Mouse (Mus musculus): Measurements from ENCODE around the gene Cdkal1. TPM values are rescaled to one million over a fixed set of nuclear protein-coding genes. Genes with fewer than 3 reads are reported as not detected.

Gene Cdkal1
- polyA plus RNA-seq, 1 experiment from 2014 or later: 21.6 TPM

DNA sequence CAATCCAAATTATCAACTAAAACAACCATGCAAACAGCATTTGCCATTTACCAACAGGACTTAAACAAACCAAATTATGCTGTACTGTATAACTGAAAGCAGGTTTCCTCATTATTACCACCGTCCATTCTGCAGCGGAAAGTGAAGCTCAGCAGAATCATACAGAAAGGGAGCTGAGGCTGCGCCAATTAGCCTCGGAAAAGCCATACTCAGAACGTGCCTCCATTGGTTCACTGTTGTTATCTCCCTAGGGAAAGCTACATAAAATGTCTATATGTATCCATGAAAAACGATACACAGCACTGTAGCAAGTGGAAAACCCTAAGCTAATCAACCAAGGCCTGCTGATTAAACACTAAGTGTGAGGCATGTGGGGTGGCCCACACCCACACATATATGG is 130.6 kb downstream of the Cdkal1 start:
- 59% methylated on average over 6 of the region's 6 CpGs for WGBS
- no peak overlapping the region for H3K4me3 ChIP-seq
- ATAC-seq (ENCODE audit: low read depth): no peak
- no peaks in the 10 kb centered on the region for H3K36me3 ChIP-seq
- no peak overlapping the region for H3K27ac ChIP-seq (replicated peaks)
- no peaks in the 10 kb centered on the region for H3K9me3 ChIP-seq
- H3K27me3 ChIP-seq: no peaks in the 10 kb centered on the region
- H3K4me1 ChIP-seq (replicated peaks): no peaks in the 10 kb centered on the region
- no peak overlapping the region for H3K9ac ChIP-seq
- no peak overlapping the region for H3K4me2 ChIP-seq

- no peaks in the 10 kb centered on the region for H3K9me3 ChIP-seq
- no peak for ATAC-seq (ENCODE audit: low read depth)
- no peak overlapping the region for H3K4me3 ChIP-seq
- no peak overlapping the region for H3K4me2 ChIP-seq
- no peak overlapping the region for H3K9ac ChIP-seq
- H3K36me3 ChIP-seq: no peaks in the 10 kb centered on the region
- H3K27me3 ChIP-seq: no peaks in the 10 kb centered on the region
- WGBS: 39% methylated on average over 1 of the region's 1 CpGs
- no peaks in the 10 kb centered on the region for H3K4me1 ChIP-seq (replicated peaks)
- no peak overlapping the region for H3K27ac ChIP-seq (replicated peaks)
Measured at GRCm38 (mm10) chr13:29723150-29723549, 132.3 kb downstream of the Cdkal1 start.

GRCm38 (mm10) chr13:29721206-29721605 is 134.3 kb downstream of the Cdkal1 start:
- Histone ChIP-seq H3K4me1 (replicated peaks) (no peaks in the 10 kb centered on the region), H3K9me3 (no peaks in the 10 kb centered on the region), H3K4me3 (no peak overlapping the region), H3K9ac (no peak overlapping the region), H3K4me2 (no peak overlapping the region), H3K27ac (replicated peaks) (no peak overlapping the region), H3K27me3 (no peaks in the 10 kb centered on the region), H3K36me3 (no peaks in the 10 kb centered on the region)
- no peak for ATAC-seq (ENCODE audit: low read depth)
- WGBS: 91% methylated on average over 5 of the region's 5 CpGs

DNA sequence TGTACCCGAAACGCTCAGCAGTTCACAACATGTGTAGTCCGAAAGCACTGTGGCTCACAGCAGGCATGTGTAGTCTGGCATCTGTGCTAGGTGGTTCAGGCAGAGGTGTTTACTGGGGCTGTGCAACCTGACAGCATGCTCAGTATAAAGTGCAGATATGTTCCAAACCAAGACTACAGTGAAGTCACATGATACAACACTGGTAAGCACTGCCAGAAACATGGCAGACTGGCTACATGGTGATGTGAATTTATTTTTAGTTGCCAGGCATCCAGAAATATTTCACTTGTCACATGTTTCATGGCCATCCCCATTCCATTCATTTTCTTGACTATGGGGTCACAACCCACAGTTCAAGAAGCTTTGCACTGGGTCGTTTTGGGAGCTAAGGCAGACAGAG is 138.9 kb downstream of the Cdkal1 start:
- no peak for ATAC-seq (ENCODE audit: low read depth)
- Histone ChIP-seq H3K4me2 (no peak overlapping the region), H3K36me3 (no peaks in the 10 kb centered on the region), H3K9ac (no peak overlapping the region), H3K4me3 (no peak overlapping the region), H3K4me1 (replicated peaks) (peaks cover 11% of the 10 kb centered on the region), H3K27ac (replicated peaks) (no peak overlapping the region), H3K27me3 (no peaks in the 10 kb centered on the region), H3K9me3 (no peaks in the 10 kb centered on the region)
- 70% methylated on average over 4 of the region's 4 CpGs for WGBS

GRCm38 (mm10) chr13:29715241-29715841 is 140.1 kb downstream of the Cdkal1 start:
- no peaks in the 10 kb centered on the region for H3K27me3 ChIP-seq
- no peak overlapping the region for H3K4me2 ChIP-seq

DNA sequence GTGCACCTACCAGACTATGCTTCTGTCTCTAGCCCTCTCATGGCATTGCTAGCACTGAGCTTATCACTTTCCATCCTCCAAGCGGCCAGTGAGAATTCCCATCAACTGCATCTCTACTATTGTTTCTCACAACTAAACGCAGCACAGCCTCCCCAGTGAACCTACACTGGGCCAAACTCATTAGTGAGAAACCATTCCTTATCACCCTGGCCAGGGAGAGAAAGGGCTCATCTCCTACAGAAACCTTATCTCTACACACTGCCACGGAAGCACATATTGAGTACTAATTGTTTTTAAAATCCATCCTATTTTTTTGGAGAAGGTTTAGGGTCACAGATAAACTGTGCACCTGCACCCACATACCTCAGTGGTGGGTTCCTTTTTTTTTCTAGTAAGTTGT is 147.9 kb downstream of the Cdkal1 start:
- Histone ChIP-seq H3K9me3 (no peaks in the 10 kb centered on the region), H3K9ac (no peak overlapping the region), H3K4me3 (no peak overlapping the region), H3K36me3 (no peaks in the 10 kb centered on the region), H3K4me1 (replicated peaks) (no peaks in the 10 kb centered on the region), H3K4me2 (no peak overlapping the region), H3K27me3 (no peaks in the 10 kb centered on the region), H3K27ac (replicated peaks) (no peak overlapping the region)
- WGBS: 91% methylated on average over 3 of the region's 3 CpGs
- ATAC-seq (ENCODE audit: low read depth): no peak

More at GRCm38 (mm10) chr13:29715241-29715841, 140.1 kb downstream of the Cdkal1 start:
- H3K4me1 ChIP-seq (replicated peaks): peaks cover 11% of the 10 kb centered on the region
- ATAC-seq (ENCODE audit: low read depth): no peak
- no peak overlapping the region for H3K9ac ChIP-seq
- no peaks in the 10 kb centered on the region for H3K36me3 ChIP-seq
- H3K27ac ChIP-seq (replicated peaks): no peak overlapping the region
- no peaks in the 10 kb centered on the region for H3K9me3 ChIP-seq
- 33% methylated on average over 3 of the region's 3 CpGs for WGBS
- no peak overlapping the region for H3K4me3 ChIP-seq

DNA sequence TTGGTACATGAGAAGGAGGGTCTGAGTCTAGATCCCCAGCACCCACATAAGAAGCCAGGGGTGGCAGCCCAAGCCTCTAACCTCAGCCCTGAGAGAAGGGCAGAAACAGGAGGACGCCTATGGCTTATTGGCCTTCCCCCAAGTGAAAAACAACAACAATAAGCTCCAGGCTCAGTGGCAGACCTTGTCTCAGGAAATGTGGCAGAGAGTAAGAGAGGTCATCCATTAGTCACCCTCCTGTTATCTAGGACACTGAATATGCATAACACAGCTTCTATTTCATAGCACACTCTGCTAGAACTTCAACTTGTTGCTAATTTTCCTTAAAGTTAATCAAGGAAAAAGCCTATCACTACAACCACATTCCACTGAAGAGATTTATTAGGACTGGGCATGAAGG is 154.1 kb downstream of the Cdkal1 start:
- H3K4me2 ChIP-seq: no peak overlapping the region
- H3K27ac ChIP-seq (replicated peaks): no peak overlapping the region
- 54% methylated on average over 1 of the region's 1 CpGs for WGBS
- no peaks in the 10 kb centered on the region; the same call in 1 of the 2 replicates for H3K36me3 ChIP-seq
- no peaks in the 10 kb centered on the region; the same call in 1 of the 2 replicates for H3K4me1 ChIP-seq (replicated peaks)
- H3K9ac ChIP-seq: no peak overlapping the region
- no peak overlapping the region for H3K4me3 ChIP-seq
- no peak for ATAC-seq (ENCODE audit: low read depth)
- no peaks in the 10 kb centered on the region for H3K9me3 ChIP-seq
- no peaks in the 10 kb centered on the region for H3K27me3 ChIP-seq

DNA sequence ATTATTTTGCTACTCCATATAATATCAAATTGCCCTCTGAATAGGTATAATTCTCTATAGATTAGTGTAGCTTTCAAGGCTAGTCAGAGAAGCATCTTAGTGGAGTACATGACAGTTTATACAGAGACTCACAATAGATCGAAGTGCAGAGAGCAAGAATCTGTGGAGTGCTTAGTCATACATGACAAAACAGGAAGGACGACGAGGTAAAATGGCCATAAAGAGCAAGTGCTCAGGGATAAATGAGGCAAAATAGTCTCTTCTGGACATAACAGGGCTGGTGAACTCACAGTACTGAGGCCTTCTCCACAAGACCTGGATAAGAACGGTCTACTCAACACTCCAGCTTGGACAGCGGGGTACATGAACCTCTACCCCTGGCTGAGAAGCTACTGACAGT is 155.6 kb downstream of the Cdkal1 start:
- H3K9ac ChIP-seq: no peak overlapping the region
- H3K9me3 ChIP-seq: no peaks in the 10 kb centered on the region
- H3K4me3 ChIP-seq: no peak overlapping the region
- H3K4me1 ChIP-seq (replicated peaks): no peaks in the 10 kb centered on the region; the same call in 1 of the 2 replicates
- no peak overlapping the region for H3K4me2 ChIP-seq
- no peak overlapping the region for H3K27ac ChIP-seq (replicated peaks)
- no peak for ATAC-seq (ENCODE audit: low read depth)
- H3K27me3 ChIP-seq: no peaks in the 10 kb centered on the region
- H3K36me3 ChIP-seq: no peaks in the 10 kb centered on the region; the same call in 1 of the 2 replicates
- 93% methylated on average over 5 of the region's 5 CpGs for WGBS

DNA sequence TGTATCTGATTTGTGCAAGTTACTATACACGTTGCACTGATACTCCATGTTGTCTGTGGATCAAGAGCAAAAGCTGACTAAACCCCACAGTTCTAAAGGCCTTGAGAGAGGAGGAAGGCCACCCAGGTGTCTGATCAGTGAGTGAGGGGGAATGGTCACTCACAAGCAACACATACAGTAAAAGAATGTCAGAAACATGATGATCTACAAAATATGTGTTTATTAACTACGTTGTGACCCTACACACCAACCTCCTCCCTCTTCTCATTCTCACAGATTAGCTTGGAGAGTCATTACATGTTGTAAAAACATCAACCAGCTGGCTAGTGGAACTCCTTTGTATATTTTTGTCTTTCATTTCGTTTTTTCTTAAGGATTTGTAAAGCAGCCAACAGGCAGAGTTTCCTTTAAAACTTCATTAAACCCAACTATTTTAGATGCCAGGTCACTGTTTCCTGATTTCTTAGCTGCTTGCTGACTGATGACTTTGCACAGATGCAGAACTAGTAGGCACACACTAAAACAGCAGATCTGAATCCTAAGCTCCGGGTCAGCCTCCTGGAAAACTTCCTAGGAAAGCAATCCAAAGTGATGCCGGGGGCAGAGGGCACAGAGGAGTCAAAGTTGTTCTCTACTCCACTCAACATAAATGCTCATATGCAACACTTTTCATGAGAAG is 157.0 kb downstream of the Cdkal1 start:
- no peaks in the 10 kb centered on the region for H3K9me3 ChIP-seq
- H3K27me3 ChIP-seq: no peaks in the 10 kb centered on the region
- H3K4me2 ChIP-seq: no peak overlapping the region
- no peaks in the 10 kb centered on the region; the same call in 1 of the 2 replicates for H3K36me3 ChIP-seq
- ATAC-seq (ENCODE audit: low read depth): no peak
- H3K9ac ChIP-seq: no peak overlapping the region
- H3K4me3 ChIP-seq: no peak overlapping the region
- H3K4me1 ChIP-seq (replicated peaks): no peaks in the 10 kb centered on the region; the same call in 1 of the 2 replicates
- WGBS: 70% methylated on average over 5 of the region's 5 CpGs
- H3K27ac ChIP-seq (replicated peaks): no peak overlapping the region

- no peak; the same call in 1 of the 2 replicates for ATAC-seq (ENCODE audit: low read depth)
- Histone ChIP-seq H3K27ac (replicated peaks) (no peak overlapping the region), H3K9ac (no peak overlapping the region), H3K4me1 (replicated peaks) (no peaks in the 10 kb centered on the region; the same call in 1 of the 2 replicates), H3K27me3 (no peaks in the 10 kb centered on the region), H3K4me3 (no peak overlapping the region), H3K36me3 (no peaks in the 10 kb centered on the region; the same call in 1 of the 2 replicates), H3K9me3 (no peaks in the 10 kb centered on the region), H3K4me2 (no peak overlapping the region)
- 65% methylated on average over 3 of the region's 3 CpGs for WGBS
Measured at GRCm38 (mm10) chr13:29697230-29697629, 158.2 kb downstream of the Cdkal1 start.

- Histone ChIP-seq H3K4me2 (no peak overlapping the region), H3K27ac (replicated peaks) (no peak overlapping the region), H3K27me3 (no peaks in the 10 kb centered on the region), H3K9ac (no peak overlapping the region), H3K9me3 (no peaks in the 10 kb centered on the region), H3K4me3 (no peak overlapping the region), H3K4me1 (replicated peaks) (no peaks in the 10 kb centered on the region), H3K36me3 (no peaks in the 10 kb centered on the region)
- WGBS: 75% methylated on average over 7 of the region's 7 CpGs
- no peak for ATAC-seq (ENCODE audit: low read depth)
Measured at GRCm38 (mm10) chr13:29690734-29691133, 164.7 kb downstream of the Cdkal1 start.

GRCm38 (mm10) chr13:29688851-29689250 is 166.6 kb downstream of the Cdkal1 start:
- ATAC-seq (ENCODE audit: low read depth): no peak
- H3K4me2 ChIP-seq: no peak overlapping the region
- 87% methylated on average over 6 of the region's 6 CpGs for WGBS
- no peaks in the 10 kb centered on the region for H3K27me3 ChIP-seq
- H3K36me3 ChIP-seq: no peaks in the 10 kb centered on the region
- H3K9me3 ChIP-seq: no peaks in the 10 kb centered on the region
- H3K4me3 ChIP-seq: no peak overlapping the region
- H3K9ac ChIP-seq: no peak overlapping the region
- no peak overlapping the region for H3K27ac ChIP-seq (replicated peaks)
- no peaks in the 10 kb centered on the region for H3K4me1 ChIP-seq (replicated peaks)

DNA sequence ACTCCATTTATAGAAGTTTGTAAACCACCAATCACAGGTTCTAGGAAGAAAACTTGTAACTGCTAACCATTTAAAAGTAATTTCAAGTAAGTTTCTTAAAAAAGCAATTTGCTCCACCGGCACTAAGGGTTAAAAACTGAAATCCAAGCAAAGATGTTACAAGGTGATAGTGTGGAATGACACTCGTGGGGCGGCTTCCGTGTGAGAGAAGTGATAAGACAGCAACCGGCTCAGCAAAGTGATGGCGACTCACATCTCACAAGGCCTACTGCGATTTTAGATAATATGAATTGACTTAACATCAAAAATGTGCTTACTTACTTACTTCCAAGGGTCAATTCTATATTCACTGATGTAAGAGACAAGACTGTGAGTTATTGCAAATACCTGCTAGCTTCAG is 167.6 kb downstream of the Cdkal1 start:
- H3K9ac ChIP-seq: no peak overlapping the region
- H3K4me1 ChIP-seq (replicated peaks): no peaks in the 10 kb centered on the region
- H3K27ac ChIP-seq (replicated peaks): no peak overlapping the region
- no peak overlapping the region for H3K4me2 ChIP-seq
- ATAC-seq (ENCODE audit: low read depth): no peak
- no peaks in the 10 kb centered on the region for H3K27me3 ChIP-seq
- H3K36me3 ChIP-seq: no peaks in the 10 kb centered on the region
- WGBS: 92% methylated on average over 7 of the region's 7 CpGs
- H3K4me3 ChIP-seq: no peak overlapping the region
- no peaks in the 10 kb centered on the region for H3K9me3 ChIP-seq
